Mouse (Mus musculus): ENCODE data around the gene Timd2.
"Not testable (repeated sequence)": the region's sequence is repeated elsewhere in the genome, so short reads cannot be mapped to it uniquely, and the experiment has no call there.

Timd2 gene

DNA sequence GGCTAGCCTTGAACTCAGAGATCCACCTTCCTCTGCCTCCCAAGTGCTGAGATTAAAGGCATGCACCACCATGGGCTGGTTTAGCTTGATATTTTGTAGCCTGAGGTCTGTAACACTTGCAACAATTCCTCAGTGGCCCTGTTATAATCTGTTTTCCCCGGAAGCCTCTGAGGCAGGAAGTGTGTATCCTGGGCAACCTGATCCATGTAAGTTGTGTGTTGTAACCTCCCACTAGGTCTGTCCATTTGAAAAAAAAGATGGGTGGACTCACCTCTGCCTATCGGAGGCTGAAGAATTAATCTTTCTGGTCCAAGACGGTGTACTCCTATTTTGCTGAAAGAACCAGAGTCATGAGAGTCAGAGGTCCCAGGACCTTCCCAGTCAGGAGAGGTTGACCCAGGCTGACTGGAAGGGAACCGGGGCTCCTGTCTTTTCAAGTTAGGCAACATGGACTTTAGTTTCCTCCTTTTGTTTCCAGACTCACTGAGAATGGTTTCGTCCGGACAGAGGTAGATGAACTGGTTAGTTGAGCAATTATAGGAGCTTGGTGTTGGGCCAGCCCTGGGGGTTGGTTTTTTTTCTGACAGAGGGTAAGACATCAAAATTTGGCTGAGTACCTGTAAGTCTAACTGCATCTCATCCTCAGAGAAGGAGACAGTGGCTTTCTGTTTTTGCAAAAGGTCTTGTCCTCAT lies at the start of gene Timd2:
Gene Timd2 (minus strand): TSS at position 398 of the 693 bp plus-strand sequence.
- no peak for DNase-seq (ENCODE audit: low read depth, low spot score)

DNA sequence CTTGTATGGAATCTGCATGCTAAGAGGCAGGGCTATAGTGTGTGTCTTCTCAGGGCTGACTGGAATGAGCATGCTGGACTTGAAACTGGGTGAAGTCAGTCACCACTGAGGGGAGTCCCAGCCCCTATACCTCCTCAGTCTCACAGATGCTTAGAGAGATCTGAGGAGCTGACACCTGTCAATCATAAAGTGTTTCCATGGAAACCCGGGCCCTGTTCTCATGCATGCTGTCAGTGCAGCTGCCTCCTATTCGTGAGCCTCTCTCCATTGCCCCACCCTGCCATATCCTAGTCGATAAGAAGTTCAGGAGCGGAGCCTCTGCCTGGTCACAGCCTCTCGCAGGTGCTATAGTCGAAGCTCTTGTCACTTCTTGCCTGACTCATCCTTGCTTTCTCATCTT lies 48.9 kb upstream of the Timd2 start:
- not testable (repeated sequence) for DNase-seq (ENCODE audit: low read depth, low spot score)

DNA sequence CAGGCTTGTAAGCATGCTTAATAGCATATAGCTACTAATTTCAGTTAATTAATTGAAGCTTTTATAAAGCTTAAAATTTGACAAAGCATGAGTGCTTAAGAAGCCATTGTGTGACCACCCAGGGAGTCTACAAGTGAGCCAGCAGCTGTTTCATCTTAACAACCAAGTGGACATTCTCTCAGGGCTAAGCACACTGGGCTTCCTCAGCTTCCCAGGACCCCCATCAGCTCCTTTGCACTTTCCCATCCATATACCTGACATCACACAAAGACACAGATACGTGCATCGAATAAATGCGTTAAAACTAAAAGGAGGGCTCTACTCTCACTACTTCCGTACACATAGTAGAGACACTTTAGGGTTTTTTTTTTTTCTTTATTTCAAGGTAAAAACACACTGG lies 47.8 kb upstream of the Timd2 start:
- DNase-seq (ENCODE audit: low read depth, low spot score) = no peak

DNA sequence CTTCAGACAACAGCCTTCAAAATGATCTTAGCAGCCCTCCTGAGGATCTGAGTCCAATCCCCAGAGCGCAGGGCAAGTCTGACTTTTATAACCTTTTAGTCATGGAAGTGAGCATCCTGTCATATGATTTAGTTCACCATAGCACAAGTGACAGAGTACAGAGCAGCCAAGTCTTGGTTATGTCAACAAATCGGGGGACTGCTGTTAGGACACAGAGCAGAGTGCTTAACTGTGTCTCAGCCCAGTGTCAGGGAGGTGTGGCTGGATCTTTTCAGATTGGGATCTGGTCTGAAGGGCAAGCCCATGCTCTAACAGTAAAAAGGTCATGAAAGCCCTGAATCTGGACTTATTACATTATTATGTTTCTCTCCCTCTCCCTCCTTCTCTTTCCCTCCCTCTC lies 46.8 kb upstream of the Timd2 start:
- no peak for DNase-seq (ENCODE audit: low read depth, low spot score)

DNA sequence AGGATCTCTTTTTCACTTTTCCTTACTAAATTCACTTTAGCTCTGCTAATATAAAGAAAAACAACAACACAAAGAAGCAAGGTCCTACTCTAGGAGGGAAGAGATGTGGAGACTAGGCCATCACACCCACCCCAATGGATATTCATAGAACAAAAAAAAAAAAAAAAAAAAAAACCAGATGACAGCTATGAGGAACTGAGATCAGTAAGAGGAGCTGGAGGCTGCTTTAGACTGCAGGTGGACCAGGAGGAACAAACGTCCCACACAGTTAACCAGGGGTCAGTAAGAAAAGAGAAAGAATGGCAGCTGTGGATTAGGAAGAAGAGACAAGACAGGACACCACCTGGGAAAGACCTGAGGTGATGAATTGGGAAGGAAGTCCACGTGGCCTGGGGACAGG lies 41.1 kb upstream of the Timd2 start:
- no peak for DNase-seq (ENCODE audit: low read depth, low spot score)

DNA sequence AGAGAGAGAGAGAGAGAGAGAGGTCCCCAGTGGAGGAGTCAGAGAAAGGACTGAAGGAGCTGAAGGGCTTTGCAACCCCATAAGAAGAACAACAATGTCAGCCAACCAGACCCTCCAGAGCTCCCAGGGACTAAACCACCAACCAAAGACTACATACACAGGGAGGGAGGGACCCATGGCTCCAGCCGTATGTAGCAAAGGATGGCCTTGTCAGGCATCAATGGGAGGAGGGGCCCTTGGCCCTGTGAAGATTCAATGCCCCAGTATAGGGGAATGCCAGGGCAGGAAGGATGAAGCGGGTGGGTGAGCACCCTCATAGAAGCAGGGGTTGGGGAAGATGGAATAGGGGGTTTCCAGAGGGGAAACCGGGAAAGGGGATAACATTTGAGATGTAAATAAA lies 34.9 kb upstream of the Timd2 start:
- no peak for DNase-seq (ENCODE audit: low read depth, low spot score)

DNA sequence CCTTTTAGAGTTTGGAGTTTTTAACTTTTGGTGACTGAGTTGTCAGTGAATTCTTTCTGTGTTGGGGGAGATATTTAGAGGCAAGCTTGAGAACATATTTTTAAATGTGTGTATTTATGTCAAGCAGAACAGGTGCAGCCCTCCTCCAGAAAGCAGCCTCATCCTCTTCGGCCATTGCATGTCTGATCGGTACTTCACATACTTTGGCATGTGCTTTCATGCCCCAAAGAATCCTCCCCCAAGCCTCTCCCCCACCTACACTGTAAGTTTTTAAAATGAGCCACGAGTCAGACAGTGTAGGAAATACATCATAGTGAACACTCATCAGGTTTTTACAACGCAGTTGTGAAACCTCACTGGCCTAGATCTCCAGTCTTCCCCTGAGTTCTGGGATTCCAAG lies 34.0 kb upstream of the Timd2 start:
- no peak for DNase-seq (ENCODE audit: low read depth, low spot score)

DNA sequence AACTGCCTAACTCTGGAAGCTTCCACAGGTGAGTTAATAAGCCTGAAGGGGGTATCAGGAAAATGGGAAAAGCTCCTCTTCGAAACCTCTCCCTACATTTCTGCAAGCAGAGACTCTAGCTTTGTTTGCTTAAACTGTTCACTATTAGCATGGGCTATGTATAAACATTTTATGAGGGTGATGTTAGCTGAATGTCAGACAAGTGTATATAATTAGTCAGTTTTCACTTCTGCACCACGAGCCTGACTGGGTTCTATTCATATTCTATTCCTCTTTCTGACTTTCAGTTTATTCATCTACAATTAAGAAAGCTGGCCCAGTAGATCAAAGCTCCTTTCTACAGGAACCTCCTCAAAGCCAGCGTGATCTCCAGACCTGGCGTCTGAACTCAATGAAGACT lies 32.6 kb upstream of the Timd2 start:
- DNase-seq (ENCODE audit: low read depth, low spot score) = no peak

DNA sequence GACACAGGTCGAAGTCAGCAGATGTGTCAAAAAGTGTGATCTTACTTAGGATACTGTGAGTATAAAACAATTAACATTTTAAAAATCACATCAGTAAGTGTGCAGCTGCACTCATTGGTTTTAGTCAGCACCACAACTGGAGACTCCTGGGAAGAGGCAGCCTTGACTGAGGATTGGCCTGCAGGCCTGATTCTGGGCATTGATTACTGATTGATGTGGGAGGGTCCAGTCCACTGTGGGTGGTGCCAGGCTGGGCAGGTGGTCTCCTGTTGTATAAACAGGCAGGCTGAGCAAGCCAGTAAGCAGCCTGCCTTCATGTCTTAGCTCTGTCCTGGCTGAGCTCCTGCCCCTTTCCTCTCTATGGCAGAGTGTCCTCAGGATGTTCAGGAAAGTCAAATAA lies 28.2 kb upstream of the Timd2 start, which contains the start of gene Havcr1:
Gene Havcr1 (plus strand): TSS at position 5 of the 400 bp plus-strand sequence.
- not testable (repeated sequence) for DNase-seq (ENCODE audit: low read depth, low spot score)

DNA sequence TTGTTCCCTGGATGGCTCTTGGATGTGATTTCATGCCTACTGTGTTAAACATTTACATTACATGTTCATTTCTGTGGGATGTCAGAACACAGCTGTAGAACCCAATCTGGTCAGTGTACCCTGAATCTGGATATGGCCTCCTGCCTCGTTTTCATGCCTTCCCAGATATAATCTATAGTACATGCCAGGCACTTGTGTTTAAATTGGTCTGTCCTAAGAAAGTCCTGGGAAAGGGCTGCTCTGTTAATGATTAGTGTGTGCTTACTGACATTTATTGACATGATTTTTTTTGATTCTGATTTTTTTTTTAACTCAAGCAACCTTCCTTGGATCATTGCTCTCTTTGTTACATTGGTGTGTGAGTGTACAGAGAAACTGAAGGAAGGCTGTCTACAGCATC lies 27.8 kb upstream of the Timd2 start:
- DNase-seq (ENCODE audit: low read depth, low spot score) = no peak

DNA sequence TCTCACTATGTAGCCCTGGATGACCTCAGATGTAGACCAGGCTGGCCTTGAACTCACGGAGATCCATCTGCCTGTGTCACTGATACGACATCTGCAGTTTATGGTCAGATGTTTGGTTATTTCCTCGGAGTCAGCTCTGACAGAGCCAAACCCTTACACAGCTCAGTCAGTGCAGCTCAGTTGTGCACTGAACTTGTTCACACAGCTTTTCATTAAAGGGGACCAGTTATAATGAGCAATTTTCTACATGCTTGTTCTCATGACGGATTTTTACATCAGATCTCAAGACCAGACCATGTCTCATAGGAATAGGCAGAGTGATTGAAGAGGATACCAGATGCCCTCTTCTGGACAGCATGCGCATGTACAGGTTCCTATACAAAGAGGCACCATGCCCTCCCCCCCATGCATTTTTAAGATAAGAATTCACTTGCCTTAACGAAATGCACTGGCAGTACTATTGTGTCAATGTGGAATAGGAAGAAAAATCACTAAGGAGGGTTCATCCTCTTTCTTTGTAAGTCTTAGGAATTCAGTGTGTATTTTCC lies 26.5 kb upstream of the Timd2 start:
- peak; percentile 19 for DNase-seq (ENCODE audit: low read depth, low spot score)

DNA sequence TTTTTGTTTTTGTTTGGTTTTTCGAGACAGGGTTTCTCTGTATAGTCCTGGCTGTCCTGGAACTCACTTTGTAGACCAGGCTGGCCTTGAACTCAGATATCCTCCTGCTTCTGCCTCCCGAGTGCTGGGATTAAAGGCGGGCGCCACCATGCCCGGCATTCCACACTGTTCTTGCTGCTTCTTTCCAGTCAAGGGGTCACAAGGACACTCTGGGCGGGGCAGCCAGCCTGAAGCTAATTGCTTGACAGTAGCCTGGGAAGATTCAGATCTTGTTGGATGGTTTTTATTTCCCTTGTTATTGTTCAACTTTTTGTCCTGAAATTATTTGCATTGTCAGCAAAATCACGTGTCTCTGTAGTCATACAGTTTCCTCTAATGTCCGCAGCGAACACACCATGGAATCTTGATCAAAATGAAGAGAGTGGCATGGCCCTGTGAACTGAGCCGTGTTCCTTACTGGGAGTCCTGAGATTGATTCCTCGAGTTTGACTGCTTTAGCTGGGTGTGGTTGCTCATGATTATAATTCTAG lies 24.7 kb upstream of the Timd2 start:
- DNase-seq (ENCODE audit: low read depth, low spot score) = no peak

DNA sequence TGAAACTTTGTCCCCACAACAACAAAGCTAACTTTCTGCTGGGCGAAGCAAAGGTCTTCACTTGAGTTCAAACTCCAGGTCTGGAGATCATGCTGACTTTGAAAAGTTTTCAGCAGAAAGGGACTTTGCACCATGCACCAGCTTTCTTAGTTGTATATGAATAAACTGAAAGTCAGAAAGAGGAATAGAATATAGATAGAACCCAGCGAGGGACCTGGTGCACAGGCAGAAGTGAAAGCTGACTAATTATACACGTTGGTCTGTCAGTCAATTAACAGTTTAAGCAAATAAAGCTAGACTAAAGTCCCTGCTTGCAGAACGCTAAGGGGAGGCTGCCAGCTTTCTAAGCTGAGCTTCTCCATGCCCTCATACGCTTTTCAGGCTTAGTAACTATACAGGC lies 8.0 kb downstream of the Timd2 start:
- no peak for DNase-seq (ENCODE audit: low read depth, low spot score)

DNA sequence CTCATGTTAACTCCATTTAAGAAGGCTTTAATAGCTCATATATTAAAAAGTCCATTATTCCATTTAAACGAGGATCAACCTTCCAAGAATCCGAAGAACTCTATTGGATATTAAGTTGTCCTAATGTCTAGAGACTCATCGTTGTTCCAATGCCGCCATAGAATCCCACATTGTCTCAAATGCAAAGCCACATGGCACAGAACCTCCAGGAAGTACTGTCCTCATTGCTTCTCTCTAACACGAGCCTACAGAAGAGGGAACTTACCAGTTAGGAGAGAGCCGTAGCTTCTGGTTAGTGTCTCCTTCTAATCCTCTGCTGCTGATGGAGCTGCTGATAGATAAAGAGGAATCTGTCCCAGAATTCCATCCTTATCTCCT lies 8.6 kb downstream of the Timd2 start:
- DNase-seq (ENCODE audit: low read depth, low spot score) = no peak

DNA sequence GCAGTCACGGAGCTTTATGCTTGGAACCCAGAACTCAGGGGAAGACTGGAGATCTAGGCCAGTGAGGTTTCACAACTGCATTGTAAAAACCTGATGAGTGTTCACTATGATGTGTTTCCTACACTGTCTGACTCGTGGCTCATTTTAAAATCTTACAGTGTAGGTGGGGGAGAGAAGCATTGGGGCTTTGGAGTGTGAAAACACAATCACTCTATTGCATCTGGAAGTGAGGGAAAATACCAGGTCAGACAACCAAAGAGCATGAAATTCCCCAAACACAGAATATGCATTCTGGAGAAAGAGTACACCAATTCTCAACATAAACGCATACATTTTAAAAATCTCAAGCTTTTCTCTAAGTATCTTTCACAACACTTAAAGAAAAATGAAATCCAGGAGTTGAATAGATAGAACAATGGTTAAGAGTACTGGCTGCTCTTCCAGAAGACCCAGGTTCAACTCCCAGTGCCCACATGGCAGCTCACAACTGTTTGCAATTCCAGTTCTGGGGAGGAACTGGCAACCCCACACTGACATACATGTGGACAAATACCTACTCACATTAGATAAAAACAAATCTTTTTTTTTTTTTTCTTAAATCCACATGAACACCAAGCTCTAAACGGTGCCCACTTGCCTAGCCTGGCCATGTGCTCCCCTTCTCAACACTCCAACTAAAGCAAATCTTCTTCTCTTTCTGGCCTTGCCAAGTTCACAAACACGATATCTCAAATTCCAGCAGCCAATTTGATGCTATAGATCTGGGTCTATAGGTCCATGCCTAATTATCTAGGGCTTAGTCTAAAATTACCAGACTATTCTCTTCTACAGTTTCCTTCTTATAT lies 9.2 kb downstream of the Timd2 start:
- no peak for DNase-seq (ENCODE audit: low read depth, low spot score)

DNA sequence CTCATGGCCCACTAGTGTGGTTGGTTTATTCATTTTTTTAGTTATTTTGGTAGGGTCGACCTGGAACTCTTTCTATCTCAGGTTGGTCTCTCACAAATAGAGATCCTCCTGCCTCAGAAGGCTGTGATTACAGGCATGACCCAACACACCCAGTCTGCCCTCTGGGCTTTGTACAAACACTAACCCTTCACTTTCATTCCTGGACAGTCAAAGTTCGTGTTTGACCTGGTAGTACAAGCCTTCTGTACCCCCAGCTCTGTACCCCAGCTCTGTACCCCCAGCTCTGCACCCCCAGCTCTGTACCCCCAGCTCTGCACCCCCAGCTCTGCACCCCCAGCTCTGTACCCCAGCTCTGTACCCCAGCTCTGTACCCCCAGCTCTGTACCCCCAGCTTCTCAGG lies 11.0 kb downstream of the Timd2 start:
- not testable (repeated sequence) for DNase-seq (ENCODE audit: low read depth, low spot score)

DNA sequence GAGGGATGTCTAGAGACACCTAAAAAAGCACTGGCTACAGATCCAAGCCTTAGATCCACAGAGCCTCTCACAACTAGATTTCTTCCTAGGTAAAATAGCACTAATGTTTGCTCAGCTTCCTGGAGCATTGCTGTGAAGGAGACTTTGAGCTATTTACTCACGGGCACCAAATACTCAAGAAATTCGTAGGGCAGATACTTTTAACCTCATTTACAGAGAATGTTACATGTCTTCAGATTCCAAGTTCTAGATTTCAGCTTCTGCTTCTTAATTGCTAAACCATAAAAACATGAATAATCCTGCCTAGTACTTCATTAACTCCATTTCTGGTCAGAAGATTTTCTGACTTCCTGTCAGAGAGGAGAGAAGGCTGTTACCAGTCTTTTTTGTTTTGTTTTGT lies 16.7 kb downstream of the Timd2 start:
- DNase-seq (ENCODE audit: low read depth, low spot score) = no peak

DNA sequence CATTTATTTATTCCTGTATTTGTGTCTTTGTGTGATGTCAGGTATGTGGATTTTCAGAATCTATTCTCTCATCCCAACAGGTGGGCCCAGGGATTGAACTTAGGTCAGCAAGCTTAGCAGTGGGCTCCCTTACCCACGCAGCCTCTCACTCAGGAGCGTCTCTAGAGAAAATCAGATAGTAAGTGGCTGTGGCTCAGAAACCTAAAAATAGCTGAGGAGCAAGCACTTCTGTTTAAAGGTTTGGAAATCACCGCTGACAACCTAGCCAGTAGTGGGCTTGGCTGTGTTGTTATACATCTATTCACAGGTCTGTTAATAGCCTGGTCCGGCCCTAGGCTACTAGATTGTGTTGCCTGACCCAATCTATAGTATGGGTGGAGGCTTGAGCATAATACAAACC lies 23.1 kb downstream of the Timd2 start:
- no peak for DNase-seq (ENCODE audit: low read depth, low spot score)

DNA sequence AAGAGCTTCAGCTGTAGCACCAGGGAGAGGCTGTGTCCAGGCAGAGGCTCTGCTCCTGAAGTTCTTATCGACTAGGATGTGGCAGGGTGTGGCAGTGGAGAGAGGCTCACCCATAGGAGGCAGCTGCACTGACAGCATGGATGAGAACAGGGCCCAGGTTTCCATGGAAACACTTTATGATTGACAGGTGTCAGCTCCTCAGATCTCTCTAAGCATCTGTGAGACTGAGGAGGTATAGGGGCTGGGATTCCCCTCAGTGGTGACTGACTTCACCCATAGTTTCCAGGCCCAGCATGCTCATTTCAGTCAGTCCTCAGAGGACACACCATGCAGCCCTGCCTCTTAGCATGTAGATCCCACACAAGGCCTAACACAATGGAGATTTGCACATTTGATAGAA lies 24.0 kb downstream of the Timd2 start:
- DNase-seq (ENCODE audit: low read depth, low spot score) = peak; percentile 4

DNA sequence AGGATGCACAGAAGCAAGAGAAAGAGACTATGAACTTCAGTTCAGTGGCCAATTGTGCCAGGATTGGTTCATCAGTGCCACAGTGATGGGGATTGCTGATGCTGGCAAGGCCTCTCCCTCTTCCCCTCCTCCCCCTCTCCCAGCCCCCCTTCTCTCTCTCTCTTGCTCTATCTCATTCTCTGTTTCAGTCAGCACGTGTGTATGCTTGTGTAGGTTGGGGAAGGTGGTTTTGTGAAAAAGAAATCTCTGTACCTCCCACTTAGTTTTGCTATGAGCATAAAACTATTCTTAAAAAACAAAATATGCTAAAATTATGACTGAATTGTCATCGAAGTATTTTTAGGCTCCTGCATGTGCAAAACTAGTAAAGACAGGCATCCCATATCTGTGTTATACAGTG lies 38.9 kb downstream of the Timd2 start:
- DNase-seq (ENCODE audit: low read depth, low spot score) = peak; percentile 34

DNA sequence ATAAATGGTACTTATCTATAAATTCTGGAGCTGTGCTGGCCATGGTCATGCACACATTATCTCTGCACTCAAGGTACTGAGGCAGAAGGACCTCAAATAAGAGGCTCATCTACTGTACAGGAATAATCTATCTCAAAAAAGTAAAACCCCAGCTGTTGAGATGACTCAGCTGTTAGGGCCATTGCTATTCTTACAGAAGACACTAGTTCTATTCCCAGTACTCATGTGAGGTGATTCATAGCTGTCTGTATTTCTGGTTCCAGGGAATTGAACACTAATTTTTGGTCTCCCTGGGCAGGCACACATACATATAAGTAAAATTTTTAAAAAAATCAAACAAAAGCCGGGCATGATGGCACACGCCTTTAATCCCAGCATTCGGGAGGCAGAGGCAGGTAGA lies 39.8 kb downstream of the Timd2 start:
- no peak for DNase-seq (ENCODE audit: low read depth, low spot score)
